Mouse (Mus musculus) hindbrain, embryonic 11.5 days (tissue): ENCODE measurements around the gene Casc3. TPM values are rescaled to one million over a fixed set of nuclear protein-coding genes. Genes with fewer than 3 reads are reported as not detected.
"Not testable (repeated sequence)": the region's sequence is repeated elsewhere in the genome, so short reads cannot be mapped to it uniquely, and the experiment has no call there.

ENCODE experiments used
- ATAC-seq: fragments of 200-750 bp; cut with Nextera tagmentation; 2 replicates; pipeline ENCODE4 v1.8.0; 2017; ENCODE audit warnings: mild to moderate bottlenecking, moderate TSS enrichment, moderate library complexity; ENCODE audit not compliant: low FRiP score
- DNase-seq: peaks from one replicate; pipeline ENCODE4 v3.0.0-alpha.2; 2015; ENCODE audit warnings: low spot score
- H3K27ac ChIP-seq: fragments of 300-500 bp; sonication (generic); 2 replicates; pipeline ENCODE4 v1.5.1; 2014; ENCODE audit warnings: mild to moderate bottlenecking, low read depth, low read length
- H3K27me3 ChIP-seq: fragments of 300-500 bp; sonication (generic); 2 replicates; pipeline ENCODE4 v1.6.1; 2014; ENCODE audit warnings: mild to moderate bottlenecking, low read length, moderate library complexity, mixed read lengths; ENCODE audit not compliant: control insufficient read depth, insufficient read depth
- H3K36me3 ChIP-seq: fragments of 300-500 bp; sonication (generic); 2 replicates; pipeline ENCODE4 v1.6.1; 2014; ENCODE audit warnings: mild to moderate bottlenecking, low read length, moderate library complexity, mixed read lengths; ENCODE audit not compliant: control insufficient read depth, insufficient read depth
- H3K4me1 ChIP-seq: fragments of 300-500 bp; sonication (generic); replicated peaks from 2 replicates; pipeline ENCODE4 v1.6.1; 2014; ENCODE audit warnings: low read length, mixed read lengths; ENCODE audit not compliant: control insufficient read depth, insufficient read depth
- H3K4me2 ChIP-seq: fragments of 300-500 bp; sonication (generic); replicated peaks from 2 replicates; pipeline ENCODE4 v1.6.1; 2014; ENCODE audit warnings: mild to moderate bottlenecking, low read depth, low read length
- H3K4me3 ChIP-seq: fragments of 300-500 bp; sonication (generic); 2 replicates; pipeline ENCODE4 v1.5.1; 2014; ENCODE audit warnings: low read depth, low read length
- H3K9ac ChIP-seq: fragments of 300-500 bp; sonication (generic); 2 replicates; pipeline ENCODE4 v1.6.1; 2014; ENCODE audit warnings: low read depth, low read length
- H3K9me3 ChIP-seq: fragments of 300-500 bp; sonication (generic); 2 replicates; pipeline ENCODE4 v1.6.1; 2016; ENCODE audit warnings: low read length; ENCODE audit not compliant: control insufficient read depth
- WGBS: fragments of 180-500 bp; shearing (Covaris S2); extraction: QIAGEN DNeasy Blood & Tissue Kit; methylation state at CpG from one replicate; pipeline ENCODE4 v1.1.7; 2014; 5-methylcytosine and 5-hydroxymethylcytosine counted together
- polyA plus RNA-seq: library from polyadenylated mRNA; unstranded; fragments of >200 nt; fragmentation: Nextera tagmentation; extraction: Ambion mirVana; gene quantifications from 2 replicates; pipeline ENCODE4 v1.2.1, GENCODE M21; 2014

Gene Casc3
- polyA plus RNA-seq, 1 experiment from 2014 or later: 44.6 TPM

GRCm38 (mm10) chr11:98797909-98798308, 6.8 kb upstream of the Casc3 start:
- peaks cover 5% of the 10 kb centered on the region; the same call in 1 of the 2 replicates for H3K36me3 ChIP-seq
- peak overlapping the region; percentile 100 for H3K9ac ChIP-seq
- ATAC-seq (no peak), DNase-seq (no peak)
- H3K4me2 ChIP-seq: peak overlapping the region; percentile 84
- peaks cover 9% of the 10 kb centered on the region for H3K4me1 ChIP-seq
- H3K4me3 ChIP-seq: peak overlapping the region; percentile 100
- no peaks in the 10 kb centered on the region for H3K9me3 ChIP-seq
- 65% methylated on average over 4 of the region's 4 CpGs for WGBS
- no peak overlapping the region for H3K27ac ChIP-seq
- no peaks in the 10 kb centered on the region for H3K27me3 ChIP-seq

- no peak overlapping the region for H3K4me3 ChIP-seq
- H3K36me3 ChIP-seq: peaks cover 15% of the 10 kb centered on the region; the same call in 1 of the 2 replicates
- no peak for DNase-seq
Measured at GRCm38 (mm10) chr11:98808417-98808816, 3.7 kb downstream of the Casc3 start.

GRCm38 (mm10) chr11:98809457-98810290, 5.0 kb downstream of the Casc3 start:
- peak overlapping the region; percentile 96 for H3K9ac ChIP-seq
- peak overlapping the region; percentile 96 for H3K27ac ChIP-seq
- DNase-seq (peak; percentile 98), ATAC-seq (peak; percentile 98)
- H3K4me1 ChIP-seq: 0 out of 2 replicates have a peak, but pooled peaks cover 2% of the 10 kb centered on the region
- no peaks in the 10 kb centered on the region for H3K9me3 ChIP-seq
- H3K36me3 ChIP-seq: 0 out of 2 replicates have a peak, but pooled peaks cover 7% of the 10 kb centered on the region
- peak overlapping the region; percentile 82 for H3K4me2 ChIP-seq
- H3K4me3 ChIP-seq: peak overlapping the region; percentile 92
- under 1% methylated on average over 80 of the region's 84 CpGs for WGBS
- no peaks in the 10 kb centered on the region for H3K27me3 ChIP-seq

More at GRCm38 (mm10) chr11:98808417-98808816, 3.7 kb downstream of the Casc3 start:
- Histone ChIP-seq H3K27ac (no peak overlapping the region), H3K9me3 (no peaks in the 10 kb centered on the region), H3K9ac (no peak overlapping the region), H3K4me2 (no peak overlapping the region), H3K4me1 (0 out of 2 replicates have a peak, but pooled peaks cover 2% of the 10 kb centered on the region), H3K27me3 (no peaks in the 10 kb centered on the region)
- 87% methylated on average over 2 of the region's 2 CpGs for WGBS
- ATAC-seq: no peak

GRCm38 (mm10) chr11:98810686-98811085, 6.0 kb downstream of the Casc3 start:
- ATAC-seq (no peak), DNase-seq (no peak)
- H3K4me3 ChIP-seq: peak overlapping the region; percentile 92
- peak overlapping the region; percentile 82 for H3K4me2 ChIP-seq
- no peaks in the 10 kb centered on the region for H3K27me3 ChIP-seq
- peak overlapping the region; percentile 96; the same call in 1 of the 2 replicates for H3K9ac ChIP-seq
- H3K36me3 ChIP-seq: 0 out of 2 replicates have a peak, but pooled peaks cover 2% of the 10 kb centered on the region
- no peak overlapping the region for H3K27ac ChIP-seq
- no peaks in the 10 kb centered on the region for H3K9me3 ChIP-seq
- H3K4me1 ChIP-seq: 0 out of 2 replicates have a peak, but pooled peaks cover 2% of the 10 kb centered on the region
- 84% methylated on average over 7 of the region's 7 CpGs for WGBS

DNA sequence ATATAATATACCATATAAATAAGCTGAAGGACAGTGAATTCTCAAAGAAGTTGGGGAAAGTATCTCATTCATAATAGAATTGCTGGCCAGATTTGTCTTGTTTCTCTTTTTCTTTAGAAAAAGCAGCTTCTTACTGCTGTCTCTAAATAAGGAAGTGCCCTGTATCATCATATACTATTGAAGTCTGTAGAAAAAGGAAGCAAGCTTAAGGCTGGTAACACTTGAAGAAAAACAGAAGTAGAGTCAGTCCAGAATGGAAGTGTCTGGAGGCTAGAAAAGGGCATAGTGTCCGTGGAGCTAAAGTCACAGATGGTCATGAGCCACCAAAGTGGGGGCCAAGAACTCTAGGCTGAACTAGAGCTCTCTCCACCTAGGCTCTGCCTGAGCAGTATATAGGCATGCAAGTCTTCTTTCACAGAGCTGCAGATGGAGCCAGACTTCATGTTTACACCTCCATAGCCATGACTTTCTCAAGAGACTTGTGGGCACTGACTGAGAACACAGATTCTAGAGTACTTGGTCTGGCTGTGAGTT, 12.1 kb downstream of the Casc3 start:
- peaks cover 22% of the 10 kb centered on the region for H3K36me3 ChIP-seq
- H3K27ac ChIP-seq: no peak overlapping the region
- H3K9ac ChIP-seq: no peak overlapping the region
- 96% methylated on average over 1 of the region's 1 CpGs for WGBS
- H3K4me1 ChIP-seq: no peaks in the 10 kb centered on the region
- ATAC-seq (no peak), DNase-seq (no peak)
- no peak overlapping the region for H3K4me2 ChIP-seq
- no peaks in the 10 kb centered on the region for H3K9me3 ChIP-seq
- no peaks in the 10 kb centered on the region for H3K27me3 ChIP-seq
- no peak overlapping the region for H3K4me3 ChIP-seq

DNA sequence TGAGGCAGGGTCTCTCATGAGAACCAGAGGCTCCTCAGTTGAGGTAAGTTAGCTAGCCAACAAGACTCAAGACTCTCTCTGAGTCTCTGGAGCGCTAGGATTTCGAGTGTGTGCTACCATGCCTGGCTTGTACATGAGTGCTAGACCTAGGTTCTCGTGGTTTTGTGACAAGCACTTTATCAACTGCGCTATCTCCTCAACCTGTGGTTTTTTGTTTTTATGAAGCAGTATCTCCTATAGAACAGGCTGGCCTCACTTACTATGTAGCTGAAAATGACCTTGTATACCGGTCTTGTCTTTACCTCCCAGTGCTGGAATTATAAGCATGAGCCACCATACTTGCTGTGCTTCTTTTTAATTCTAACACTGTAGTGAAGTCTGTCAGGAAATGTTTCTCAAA, 16.3 kb downstream of the Casc3 start:
- H3K9ac ChIP-seq: no peak overlapping the region

DNA sequence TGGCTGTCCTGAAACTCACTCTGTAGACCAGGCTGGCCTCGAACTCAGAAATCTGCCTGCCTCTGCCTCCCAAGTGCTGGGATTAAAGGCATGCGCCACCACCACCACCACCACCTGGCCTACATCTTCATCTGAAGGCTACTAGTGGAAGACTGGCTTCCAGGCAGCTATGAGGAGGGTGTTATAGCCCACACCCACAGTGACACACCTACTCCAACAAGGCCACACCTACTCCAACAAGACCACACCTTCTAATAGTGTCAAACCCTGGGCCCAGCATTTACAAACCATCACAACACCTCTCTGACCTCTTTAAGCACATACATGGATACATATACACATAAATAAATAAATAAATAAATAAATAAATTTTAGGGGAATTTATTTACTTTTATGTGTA, 21.4 kb downstream of the Casc3 start:
- H3K4me2 ChIP-seq, H3K27ac ChIP-seq, ATAC-seq, H3K9ac ChIP-seq, H3K4me1 ChIP-seq, H3K27me3 ChIP-seq, DNase-seq, H3K4me3 ChIP-seq, H3K9me3 ChIP-seq: not testable (repeated sequence)
- WGBS: 100% methylated on average over 2 of the region's 2 CpGs
- peaks cover 37% of the 10 kb centered on the region for H3K36me3 ChIP-seq

More for the DNA sequence above, 16.3 kb downstream of the Casc3 start:
- no peak overlapping the region for H3K27ac ChIP-seq
- H3K9me3 ChIP-seq: no peaks in the 10 kb centered on the region
- no peak overlapping the region for H3K4me2 ChIP-seq
- no peaks in the 10 kb centered on the region for H3K27me3 ChIP-seq
- no peaks in the 10 kb centered on the region for H3K4me1 ChIP-seq
- 93% methylated on average over 5 of the region's 5 CpGs for WGBS
- DNase-seq (no peak), ATAC-seq (no peak)
- no peak overlapping the region for H3K4me3 ChIP-seq
- peaks cover 32% of the 10 kb centered on the region for H3K36me3 ChIP-seq

DNA sequence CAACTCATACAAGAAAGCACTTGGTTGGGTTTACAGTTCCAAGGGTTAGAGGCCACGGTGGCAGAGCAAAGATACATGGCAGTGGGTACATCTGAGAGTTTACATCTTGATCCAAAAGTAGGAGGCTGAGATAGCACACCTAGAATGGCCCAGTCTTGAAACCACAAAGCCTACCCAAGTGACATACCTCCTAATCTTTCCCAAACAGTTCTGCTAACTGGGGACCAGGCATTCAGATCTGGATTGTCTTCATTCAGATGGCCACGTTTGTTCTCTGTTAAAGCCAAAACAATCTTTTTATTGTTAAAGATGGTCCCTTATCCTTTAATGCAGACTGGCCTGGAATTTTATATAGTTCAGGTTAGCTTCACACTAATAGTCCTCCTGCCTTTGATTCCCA, 23.2 kb downstream of the Casc3 start:
- ATAC-seq (no peak), DNase-seq (no peak)
- no peak overlapping the region for H3K4me2 ChIP-seq
- 93% methylated on average over 2 of the region's 2 CpGs for WGBS
- H3K27ac ChIP-seq: no peak overlapping the region
- H3K36me3 ChIP-seq: peaks cover 30% of the 10 kb centered on the region
- no peak overlapping the region for H3K4me3 ChIP-seq
- no peak overlapping the region for H3K9ac ChIP-seq
- no peaks in the 10 kb centered on the region for H3K4me1 ChIP-seq
- no peaks in the 10 kb centered on the region for H3K9me3 ChIP-seq
- H3K27me3 ChIP-seq: no peaks in the 10 kb centered on the region
